Mouse (Mus musculus): ENCODE measurements around the gene Pogk.
A peak's percentile ranks its signal among the peaks of the same experiment; 100 is the strongest.

Gene Pogk

DNA sequence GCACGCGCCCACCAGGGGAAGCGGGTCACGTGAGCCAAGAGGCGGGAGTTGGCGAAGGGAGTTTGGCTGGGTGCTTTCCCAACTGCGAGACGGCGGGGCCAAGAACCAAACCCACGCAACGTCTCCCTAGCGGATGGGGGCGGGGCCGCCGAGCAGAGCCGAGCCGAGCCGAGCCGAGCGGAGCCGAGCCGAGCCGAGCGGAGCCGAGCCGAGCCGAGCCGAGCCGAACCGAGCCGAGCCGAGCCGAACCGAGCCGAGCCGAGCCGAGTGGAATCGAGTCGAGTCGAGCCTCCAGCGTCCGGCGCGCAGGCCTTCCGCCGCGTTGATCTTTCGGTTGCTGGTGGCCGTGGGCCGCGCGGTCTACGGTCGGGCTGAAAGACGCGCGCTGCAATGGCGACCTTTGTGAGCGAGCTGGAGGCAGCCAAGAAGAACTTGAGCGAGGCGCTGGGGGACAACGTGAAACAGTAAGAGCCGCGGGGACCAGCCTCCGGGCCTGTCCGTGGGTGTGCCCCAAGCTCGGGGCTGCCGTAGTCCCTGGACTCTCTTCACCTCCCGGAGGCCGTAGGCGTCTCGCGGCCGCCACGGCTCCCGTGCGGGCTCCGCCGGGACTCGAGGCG is 30.5 kb downstream of the Pogk start, which contains the start of gene Tada1:
Gene Tada1, plus strand, starts transcription at position 85 of the 617 bp plus-strand sequence.
- peak; percentile 95 for DNase-seq (ENCODE audit: low read depth)

DNA sequence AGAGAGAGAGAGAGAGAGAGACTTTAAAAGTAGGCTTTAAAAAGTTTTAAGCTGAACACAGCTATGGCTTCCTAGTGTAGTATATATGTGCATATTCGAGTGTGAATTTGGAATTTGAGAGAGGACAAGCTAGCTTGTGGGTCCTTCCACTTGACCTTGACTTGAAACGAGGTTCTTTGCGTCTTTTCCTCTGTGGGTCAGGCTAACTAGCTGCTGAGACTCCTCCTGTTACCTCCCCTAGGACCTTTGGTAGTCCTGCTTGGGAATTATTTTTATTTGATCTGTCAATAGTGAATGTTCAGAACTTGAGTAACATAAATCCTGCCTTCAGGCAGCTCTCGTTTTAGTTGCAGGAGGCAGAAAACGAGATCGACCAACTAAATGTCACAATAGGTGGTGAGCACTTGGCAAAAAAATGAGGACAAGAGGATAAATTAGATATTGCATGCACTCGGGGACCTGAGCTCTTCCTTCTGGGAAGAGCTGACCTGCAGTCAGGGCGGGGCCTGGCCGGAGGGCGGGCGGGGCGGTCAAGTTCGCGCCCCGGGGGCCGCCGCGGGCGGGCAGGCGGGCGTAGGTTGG is 31.1 kb downstream of the Pogk start:
- DNase-seq (ENCODE audit: low read depth) = no peak

DNA sequence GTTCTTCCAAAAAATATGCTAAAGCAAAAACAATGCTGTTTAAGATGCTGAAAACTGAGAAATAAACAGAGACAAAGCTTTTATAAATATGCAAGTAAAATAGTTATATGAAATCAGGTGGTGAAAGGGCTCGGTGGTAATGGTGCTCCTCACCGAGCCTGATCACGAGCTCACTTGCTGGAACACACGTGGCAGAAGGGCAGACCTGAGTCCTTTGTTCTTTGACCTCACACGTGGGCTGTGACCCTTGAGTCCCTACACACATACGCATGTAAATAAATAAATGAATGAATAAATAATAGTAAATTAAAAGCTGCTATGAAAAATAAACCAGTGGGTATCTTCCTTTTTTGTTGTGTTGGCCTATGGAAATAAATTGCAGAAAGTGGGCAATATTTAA is 32.5 kb downstream of the Pogk start:
- no peak for DNase-seq (ENCODE audit: low read depth)

DNA sequence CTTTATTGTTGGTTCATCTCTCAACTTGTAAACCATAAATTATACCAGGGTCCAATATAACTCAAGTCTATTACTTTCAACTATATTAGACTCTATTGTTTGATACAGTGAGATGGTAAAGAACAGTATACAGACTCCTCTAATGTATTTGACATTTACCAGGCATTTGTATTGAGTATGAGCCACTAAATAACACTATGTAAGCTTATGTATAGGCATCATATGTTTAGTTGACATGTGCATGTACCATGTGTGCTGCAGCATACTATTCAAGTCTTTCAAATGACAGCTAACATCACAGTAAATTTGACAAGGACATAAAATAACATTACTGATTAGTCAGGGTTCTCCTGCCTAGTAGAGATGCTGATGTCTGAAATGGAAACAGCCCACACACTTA is 46.5 kb downstream of the Pogk start:
- DNase-seq (ENCODE audit: low read depth) = no peak

DNA sequence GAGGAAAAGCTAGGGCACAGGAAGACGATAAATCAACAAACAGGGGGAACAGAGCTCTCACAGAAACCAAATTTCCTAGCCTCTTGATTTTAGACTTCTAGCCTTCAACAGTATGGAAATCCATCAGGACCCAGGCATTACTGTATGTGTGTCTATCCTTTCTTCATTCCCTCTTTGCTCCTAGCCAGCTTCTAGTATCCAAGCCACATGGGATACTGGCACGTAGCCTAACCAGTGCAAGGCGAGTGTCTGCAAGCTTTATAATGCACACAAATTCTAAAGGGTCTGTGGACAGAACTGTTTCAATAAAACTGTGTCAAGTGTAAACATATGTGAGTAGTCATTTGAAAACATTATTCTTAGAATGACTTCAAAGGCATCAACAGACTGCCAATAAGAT is 47.0 kb downstream of the Pogk start:
- no peak for DNase-seq (ENCODE audit: low read depth)

DNA sequence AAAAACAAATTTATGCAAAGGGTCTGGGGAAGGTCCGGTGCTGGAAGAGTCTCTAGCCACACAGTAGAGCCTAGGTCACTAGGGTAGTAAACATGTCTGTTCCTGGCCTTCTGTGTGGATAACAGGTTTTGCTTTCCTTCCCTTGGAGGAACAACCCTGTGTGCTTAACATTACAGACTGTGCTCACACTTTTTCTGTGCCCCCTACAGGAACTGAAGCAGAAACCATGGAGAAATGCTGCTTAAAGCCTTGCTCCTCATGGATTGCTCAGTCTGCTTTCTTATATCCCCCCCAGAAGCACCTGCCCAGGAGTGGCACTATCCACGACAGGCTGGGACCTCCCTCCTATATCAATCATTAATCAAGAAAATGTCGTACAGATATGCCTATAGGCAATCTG is 47.8 kb downstream of the Pogk start:
- no peak for DNase-seq (ENCODE audit: low read depth)

DNA sequence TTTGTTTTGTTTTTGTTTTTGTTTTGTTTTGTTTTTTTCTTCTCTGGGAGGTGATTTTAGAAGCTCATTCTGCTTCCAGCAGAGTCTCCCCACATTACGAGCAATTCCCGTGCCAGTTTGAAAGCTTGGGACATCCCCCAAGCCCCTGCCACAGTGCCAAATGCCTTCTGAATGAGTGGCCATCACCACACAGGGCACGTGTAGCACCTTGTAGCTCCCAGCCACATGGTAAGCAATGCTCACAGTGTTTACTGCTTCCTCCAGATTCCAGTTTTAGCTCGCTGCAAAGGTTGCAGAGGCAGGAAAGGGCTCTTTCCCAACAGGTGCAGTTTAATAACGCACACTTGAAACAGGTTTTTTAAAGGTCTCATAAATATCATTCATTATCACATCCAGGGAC is 48.8 kb downstream of the Pogk start:
- DNase-seq (ENCODE audit: low read depth) = no peak

DNA sequence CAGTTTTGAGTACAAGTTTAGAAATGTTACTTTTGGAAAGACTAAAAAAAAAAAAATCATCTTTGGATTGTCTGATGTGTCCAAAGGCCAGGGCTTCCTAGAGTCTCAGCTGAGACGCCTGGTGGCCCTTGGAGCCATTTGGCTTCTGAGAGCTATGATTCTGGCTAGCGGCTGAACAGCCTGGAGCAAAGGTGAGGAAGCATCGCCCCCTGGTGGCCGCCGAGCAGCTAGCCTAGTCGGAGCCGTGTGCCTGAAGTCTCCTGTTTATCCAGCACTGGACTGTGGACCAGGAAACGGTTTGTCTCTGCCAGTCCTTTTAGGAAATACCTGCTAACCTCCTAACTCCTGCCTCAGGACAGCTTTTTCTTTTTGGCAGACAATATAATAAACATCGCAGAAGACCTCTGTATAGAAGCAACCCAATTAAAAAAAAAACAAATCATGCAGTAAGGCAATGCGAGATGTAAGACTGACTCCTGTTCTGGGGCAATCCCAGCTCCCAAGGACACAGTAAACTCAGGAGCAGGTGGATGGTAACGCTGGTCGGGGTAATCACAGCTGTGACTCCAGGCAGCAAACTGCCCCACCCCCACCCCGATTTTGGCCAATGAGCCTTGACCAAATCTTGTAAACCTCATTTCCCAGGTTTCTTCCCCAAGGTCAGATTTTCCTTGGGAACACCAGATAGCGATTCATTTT is 49.4 kb downstream of the Pogk start:
- DNase-seq (ENCODE audit: low read depth) = peak; percentile 75

DNA sequence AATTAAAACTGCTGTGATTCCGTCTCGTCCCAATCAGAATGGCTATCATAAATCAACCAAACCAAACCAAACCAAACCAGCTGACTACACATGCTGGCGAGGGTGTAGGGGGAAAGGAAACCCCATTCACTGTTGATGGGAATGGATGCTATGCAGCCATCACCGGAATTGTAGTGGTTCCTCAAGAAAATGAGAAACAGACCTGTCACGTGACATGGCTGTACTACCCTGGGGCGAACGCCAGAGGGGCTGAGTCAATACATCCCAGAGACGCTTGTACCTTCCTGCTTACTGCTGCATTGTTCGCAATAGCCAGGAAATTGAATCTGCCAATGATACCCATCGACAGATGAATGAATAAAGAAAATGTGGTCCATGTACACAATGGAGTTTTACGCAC is 59.9 kb downstream of the Pogk start:
- no peak for DNase-seq (ENCODE audit: low read depth)

DNA sequence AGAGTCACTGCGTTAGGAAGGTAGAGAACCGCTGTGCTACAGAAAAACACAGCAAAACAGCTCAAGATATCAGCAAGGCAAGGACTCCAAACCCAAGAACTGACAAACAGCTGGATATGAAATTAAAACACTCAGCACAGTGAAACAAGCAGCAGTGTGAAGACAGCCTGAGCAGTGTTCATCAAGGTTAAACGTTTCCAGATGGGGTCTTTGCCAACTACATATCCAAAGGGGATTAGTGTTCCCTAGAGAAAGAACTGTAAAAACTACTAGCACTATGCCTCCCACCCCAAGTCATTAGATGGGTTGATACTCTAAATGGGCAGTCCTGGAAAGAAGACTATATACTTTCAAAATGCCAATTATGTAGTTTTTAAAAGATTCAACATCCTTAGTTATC is 60.3 kb downstream of the Pogk start:
- DNase-seq (ENCODE audit: low read depth) = no peak

DNA sequence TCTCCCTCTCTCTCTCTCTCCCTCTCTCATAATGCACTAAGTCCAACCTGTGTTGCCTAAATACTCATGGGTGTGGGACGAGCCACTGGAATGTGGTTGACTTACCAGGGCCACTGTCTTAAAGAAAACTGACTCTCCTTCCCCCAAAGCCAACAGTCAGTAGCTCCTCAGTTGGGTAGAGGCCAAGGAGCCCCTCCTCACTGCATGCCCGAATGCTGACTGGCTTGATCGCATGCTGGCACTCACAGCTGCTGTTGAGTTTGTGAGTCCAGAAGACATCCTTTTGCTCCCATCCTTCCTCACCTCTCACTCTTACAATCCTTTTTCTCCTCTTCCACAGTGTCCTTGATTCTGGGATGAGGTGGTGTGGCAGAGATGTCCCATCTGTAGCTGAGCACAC is 62.8 kb downstream of the Pogk start:
- no peak for DNase-seq (ENCODE audit: low read depth)

DNA sequence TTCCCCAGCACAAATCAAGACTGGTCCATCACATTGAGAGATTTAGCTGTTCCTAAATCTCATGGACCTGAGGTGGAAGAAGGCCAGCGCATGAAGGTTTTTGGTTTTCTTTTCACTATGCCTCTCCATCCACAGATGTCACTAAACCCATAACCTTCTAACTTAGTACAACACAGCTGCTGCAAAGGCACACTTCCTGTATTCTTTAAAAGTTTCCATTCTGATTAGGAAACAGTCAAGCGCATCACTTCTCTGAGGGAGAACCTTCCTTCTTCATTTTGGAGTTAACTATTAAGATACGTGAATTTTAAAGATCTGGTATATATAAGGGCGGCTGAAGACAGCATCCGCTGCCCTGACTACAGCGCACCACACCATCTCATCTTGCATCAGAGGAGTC is 64.1 kb downstream of the Pogk start:
- no peak for DNase-seq (ENCODE audit: low read depth)

DNA sequence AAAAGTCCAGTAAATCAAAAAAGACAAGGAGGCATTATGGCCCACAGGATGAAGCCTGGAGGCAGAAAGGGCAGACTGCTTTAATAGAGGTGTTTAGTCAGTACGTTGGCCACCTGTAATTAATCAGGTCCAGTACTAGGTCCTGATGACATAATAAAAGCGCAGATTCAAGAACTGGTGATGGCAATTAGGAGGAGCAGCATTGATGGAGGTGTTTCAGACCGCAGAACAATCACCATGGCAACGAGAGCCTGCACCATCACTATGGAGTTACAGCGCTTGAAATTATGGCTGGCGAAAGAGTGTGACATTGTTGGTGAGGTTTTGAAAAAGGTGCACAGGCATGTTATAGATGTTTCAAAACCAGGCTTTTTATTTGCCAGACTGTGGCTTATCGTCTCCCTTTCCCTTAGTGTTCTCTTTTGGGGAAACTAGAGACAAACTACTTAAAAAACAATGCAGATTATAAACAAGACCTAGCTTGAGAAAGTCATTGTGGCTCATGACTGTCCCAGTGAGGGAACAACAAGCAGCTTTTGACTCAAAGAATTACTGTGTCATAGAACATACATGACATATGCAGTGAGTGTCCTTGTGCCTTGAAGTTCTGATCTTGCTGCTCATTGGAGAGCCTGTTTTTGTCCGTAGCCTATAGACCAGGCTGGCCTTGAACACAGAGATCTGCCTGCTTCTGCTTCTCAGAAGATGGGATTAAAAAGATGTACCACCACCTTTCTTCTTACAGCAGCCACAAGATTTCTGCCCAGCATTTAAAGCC is 65.2 kb downstream of the Pogk start:
- DNase-seq (ENCODE audit: low read depth) = no peak

DNA sequence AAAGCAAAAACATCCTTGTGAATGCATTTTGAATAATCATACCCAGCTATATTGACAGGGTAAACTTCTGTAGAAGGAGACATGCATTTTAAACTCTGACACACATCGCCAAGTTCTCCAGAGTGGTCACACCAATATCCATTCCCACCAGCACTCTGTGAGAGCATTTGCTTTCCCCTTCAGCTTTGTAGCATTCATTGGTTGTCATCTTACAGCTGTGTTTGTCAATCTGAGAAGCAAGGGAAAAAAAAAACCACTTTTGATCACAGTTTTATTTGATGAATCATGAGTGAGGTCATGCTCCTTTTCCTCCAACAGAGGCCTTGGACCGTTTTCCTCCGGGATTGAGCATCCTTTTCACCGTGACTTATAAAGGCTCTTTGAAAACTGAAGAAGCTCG is 66.1 kb downstream of the Pogk start:
- DNase-seq (ENCODE audit: low read depth) = no peak

DNA sequence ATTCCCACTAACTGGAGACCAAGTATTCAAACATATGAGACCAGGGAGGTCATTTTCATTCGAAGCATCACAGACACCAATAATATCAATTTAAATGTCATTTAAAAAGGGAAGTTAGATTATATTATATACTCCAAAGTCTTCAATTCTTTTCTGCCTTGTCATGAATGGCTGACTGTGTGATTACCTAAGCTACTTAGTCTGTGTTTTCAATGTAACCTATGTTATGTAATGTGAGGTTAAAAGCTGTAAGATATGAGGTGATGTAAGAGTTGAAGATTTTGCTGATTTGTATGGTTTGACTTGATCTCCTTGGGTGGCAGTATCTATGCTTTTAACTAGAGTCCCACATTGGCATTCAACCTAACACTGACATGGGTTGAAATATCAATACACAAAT is 67.1 kb downstream of the Pogk start:
- DNase-seq (ENCODE audit: low read depth) = no peak

DNA sequence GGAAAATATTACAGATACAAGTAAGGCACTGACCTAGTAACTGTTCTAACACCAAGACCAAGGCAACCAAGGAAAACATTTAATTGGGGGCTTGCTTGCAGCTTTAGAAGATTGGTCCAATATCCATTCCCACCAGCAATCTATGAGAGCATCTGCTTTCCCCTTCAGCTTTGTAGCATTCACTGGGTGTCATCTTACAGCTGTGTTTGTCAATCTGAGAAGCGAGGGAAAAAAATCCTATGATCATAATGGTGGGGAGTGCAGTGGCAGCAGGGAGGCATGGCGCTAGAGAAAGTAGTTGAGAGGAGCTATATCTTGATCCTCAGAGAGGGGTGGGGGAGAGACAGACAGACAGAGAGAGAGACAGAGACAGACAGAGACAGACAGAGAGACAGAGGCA is 67.6 kb downstream of the Pogk start:
- DNase-seq (ENCODE audit: low read depth) = no peak

DNA sequence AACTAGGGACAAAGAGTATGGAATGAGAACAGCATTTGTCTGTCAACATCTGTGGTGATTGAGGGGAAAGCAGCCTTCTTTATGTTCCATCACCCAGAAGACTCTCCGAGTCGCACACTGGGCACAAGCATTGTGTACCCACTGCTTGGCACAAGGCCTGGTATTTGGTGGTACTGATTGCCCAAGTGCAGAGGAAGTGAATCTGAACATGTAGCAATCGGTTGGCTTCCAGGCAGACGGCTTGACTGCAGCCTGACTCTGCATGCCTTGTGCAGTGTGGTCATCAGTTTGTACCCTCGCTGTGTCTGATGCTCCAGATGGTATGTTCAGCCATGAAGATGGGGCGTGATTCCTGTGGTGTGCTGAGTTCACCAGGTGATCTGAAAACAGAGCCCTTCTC is 70.6 kb downstream of the Pogk start:
- no peak for DNase-seq (ENCODE audit: low read depth)
